Mouse (Mus musculus) hindbrain, embryonic 16.5 days (tissue): ENCODE data around the gene Iglon5. TPM values are rescaled to one million over a fixed set of nuclear protein-coding genes. Genes with fewer than 3 reads are reported as not detected.
A peak's percentile ranks its signal among the peaks of the same experiment; 100 is the strongest.

ENCODE experiments used
- ATAC-seq: fragments of 200-750 bp; cut with Nextera tagmentation; 2 replicates; pipeline ENCODE4 v1.8.0; 2017; ENCODE audit warnings: moderate TSS enrichment, moderate library complexity
- H3K27ac ChIP-seq: fragments of 300-500 bp; sonication (generic); 2 replicates; pipeline ENCODE4 v1.5.1; 2014; ENCODE audit warnings: low read depth, mild to moderate bottlenecking, control low read depth, low read length, moderate library complexity
- H3K27me3 ChIP-seq: fragments of 300-500 bp; sonication (generic); replicated peaks from 2 replicates; pipeline ENCODE4 v1.6.1; 2014; ENCODE audit warnings: low read length; ENCODE audit not compliant: control insufficient read depth, insufficient read depth
- H3K36me3 ChIP-seq: fragments of 300-500 bp; sonication (generic); 2 replicates; pipeline ENCODE4 v1.6.1; 2014; ENCODE audit warnings: mild to moderate bottlenecking, low read length, moderate library complexity, mixed read lengths; ENCODE audit not compliant: control insufficient read depth, insufficient read depth
- H3K4me1 ChIP-seq: fragments of 300-500 bp; sonication (generic); 2 replicates; pipeline ENCODE4 v1.6.1; 2014; ENCODE audit warnings: low read depth, low read length; ENCODE audit not compliant: control insufficient read depth, insufficient read depth
- H3K4me2 ChIP-seq: fragments of 300-500 bp; sonication (generic); 2 replicates; pipeline ENCODE4 v1.6.1; 2014; ENCODE audit warnings: mild to moderate bottlenecking, low read length, control low read depth, moderate library complexity
- H3K4me3 ChIP-seq: fragments of 300-500 bp; sonication (generic); 2 replicates; pipeline ENCODE4 v1.5.1; 2014; ENCODE audit warnings: mild to moderate bottlenecking, low read length, control low read depth, moderate library complexity
- H3K9ac ChIP-seq: fragments of 300-500 bp; sonication (generic); 2 replicates; pipeline ENCODE4 v1.6.1; 2014; ENCODE audit warnings: low read depth, mild to moderate bottlenecking, control low read depth, low read length, moderate library complexity
- H3K9me3 ChIP-seq: fragments of 300-500 bp; sonication (generic); 2 replicates; pipeline ENCODE4 v1.6.1; 2014; ENCODE audit warnings: mild to moderate bottlenecking, low read length, moderate library complexity; ENCODE audit not compliant: control insufficient read depth
- WGBS: fragments of 180-500 bp; shearing (Covaris S2); extraction: QIAGEN DNeasy Blood & Tissue Kit; methylation state at CpG from one replicate; pipeline ENCODE4 v1.1.7; 2014; 5-methylcytosine and 5-hydroxymethylcytosine counted together
- polyA plus RNA-seq: library from polyadenylated mRNA; unstranded; fragments of >200 nt; fragmentation: Nextera tagmentation; extraction: Ambion mirVana; gene quantifications from 2 replicates; pipeline ENCODE4 v1.2.1, GENCODE M21; 2015

Gene Iglon5
- polyA plus RNA-seq, 1 experiment from 2014 or later = 12.0 TPM

DNA sequence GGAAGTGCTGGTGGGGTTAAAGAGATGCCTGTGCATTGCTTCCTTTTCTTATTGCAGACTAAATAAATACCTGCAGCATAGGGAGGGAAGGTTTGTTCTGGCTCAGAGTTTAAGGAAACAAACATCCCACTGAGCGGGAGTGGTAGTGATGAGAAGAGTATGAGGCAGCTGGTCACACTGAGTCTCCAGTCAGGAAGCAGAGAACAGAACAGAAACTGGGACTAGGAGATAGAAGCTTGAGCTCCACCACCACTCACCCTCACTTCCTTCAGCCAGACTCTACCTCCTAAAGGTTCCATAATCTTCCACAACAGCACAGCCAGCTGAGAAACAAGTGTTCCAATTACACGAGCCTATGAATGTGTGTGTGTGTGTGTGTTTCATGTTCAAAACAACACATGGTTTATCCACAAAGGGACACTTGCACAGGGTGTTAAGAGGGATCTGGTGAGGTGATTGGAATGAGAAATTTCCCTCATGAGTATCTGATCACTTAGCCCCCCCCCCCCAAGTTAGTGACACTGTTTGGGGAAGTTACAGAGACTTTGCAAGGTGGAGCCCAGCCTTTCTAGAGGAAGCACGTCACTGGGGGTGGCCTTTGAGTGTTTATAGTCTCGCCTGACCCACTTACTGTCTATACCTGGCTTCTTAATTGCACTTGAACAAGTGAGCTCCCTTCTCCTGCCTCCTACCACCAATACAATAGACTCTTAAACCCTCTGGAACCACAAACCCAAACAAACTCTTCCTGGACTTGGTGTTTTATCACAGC, 22.0 kb upstream of the Iglon5 start:
- no peak for ATAC-seq
- Histone ChIP-seq H3K27me3 (no peaks in the 10 kb centered on the region), H3K4me2 (no peak overlapping the region), H3K27ac (no peak overlapping the region), H3K4me1 (no peaks in the 10 kb centered on the region), H3K9ac (no peak overlapping the region), H3K4me3 (no peak overlapping the region), H3K36me3 (no peaks in the 10 kb centered on the region), H3K9me3 (no peaks in the 10 kb centered on the region)
- WGBS = 66% methylated on average over 4 of the region's 4 CpGs

DNA sequence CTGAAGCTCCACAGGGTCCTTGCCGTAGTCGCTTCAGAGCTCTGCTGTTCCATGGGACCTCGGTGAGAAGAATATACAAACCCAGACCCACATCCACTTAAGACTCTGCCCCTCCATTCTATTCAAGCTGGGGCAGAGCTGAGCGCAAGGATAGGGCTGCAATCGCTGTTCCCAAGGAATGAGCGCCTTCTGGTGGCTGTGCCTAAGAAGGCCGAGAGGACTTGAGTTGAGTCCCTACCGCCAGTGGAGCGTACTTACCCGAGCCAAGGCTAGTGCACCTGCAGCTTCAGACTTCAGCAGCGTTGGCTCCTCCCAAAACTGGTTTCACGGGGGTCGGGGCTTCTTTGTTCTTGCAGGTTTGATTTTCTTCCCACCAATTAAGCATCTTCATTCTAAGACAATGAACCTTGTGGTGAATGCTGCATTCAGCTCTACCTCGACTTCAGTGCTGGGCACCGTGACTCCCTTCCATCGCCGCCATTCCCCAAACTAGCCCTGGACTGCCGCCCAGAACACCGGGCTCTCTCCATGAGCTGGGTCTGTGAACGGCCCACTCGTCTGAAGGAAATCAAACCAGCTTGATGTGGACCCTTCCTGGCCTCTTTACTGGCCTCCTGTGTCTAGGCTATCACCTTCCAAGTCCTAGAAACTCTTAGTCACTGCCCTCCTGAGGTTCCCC, 5.6 kb upstream of the Iglon5 start:
- no peaks in the 10 kb centered on the region for H3K36me3 ChIP-seq
- H3K4me3 ChIP-seq = 0 out of 2 replicates have a peak overlapping the region, but pooled peaks have one; percentile 5
- ATAC-seq = peak; percentile 79
- no peaks in the 10 kb centered on the region for H3K27me3 ChIP-seq
- H3K9ac ChIP-seq = no peak overlapping the region
- no peaks in the 10 kb centered on the region for H3K9me3 ChIP-seq
- WGBS = 9% methylated on average over 21 of the region's 21 CpGs
- peak overlapping the region; percentile 42 for H3K4me2 ChIP-seq
- no peak overlapping the region for H3K27ac ChIP-seq
- no peaks in the 10 kb centered on the region for H3K4me1 ChIP-seq

DNA sequence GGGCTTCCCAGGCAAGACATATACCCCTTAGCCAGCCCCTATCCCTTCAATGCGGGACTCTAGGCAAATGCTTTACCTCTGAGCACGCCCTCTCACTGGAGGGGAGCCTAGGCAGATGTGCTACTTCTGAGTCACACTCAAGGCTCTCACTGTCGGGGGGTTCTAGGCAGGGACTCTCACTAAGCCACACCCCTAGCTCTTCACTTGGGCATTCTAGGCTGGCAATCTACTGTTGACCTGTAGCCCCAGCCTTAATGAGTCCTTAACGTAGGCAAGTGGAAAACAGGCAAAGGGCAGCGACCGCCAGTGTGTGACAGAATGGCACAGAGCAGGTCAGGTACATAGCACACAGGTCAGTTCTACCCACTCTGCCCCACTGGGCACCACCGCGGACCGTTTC, 986 bp upstream of the Iglon5 start:
- Histone ChIP-seq H3K36me3 (no peaks in the 10 kb centered on the region), H3K4me1 (peaks cover 7% of the 10 kb centered on the region), H3K27ac (no peak overlapping the region), H3K9me3 (no peaks in the 10 kb centered on the region), H3K9ac (no peak overlapping the region), H3K4me3 (no peak overlapping the region), H3K27me3 (no peaks in the 10 kb centered on the region), H3K4me2 (peak overlapping the region; percentile 66)
- ATAC-seq = no peak
- 65% methylated on average over 9 of the region's 9 CpGs for WGBS

GRCm38 (mm10) chr7:43490182-43490584, 308 bp upstream of the Iglon5 start:
- no peaks in the 10 kb centered on the region for H3K27me3 ChIP-seq
- H3K27ac ChIP-seq = peak overlapping the region; percentile 88
- H3K9ac ChIP-seq = peak overlapping the region; percentile 95
- peak overlapping the region; percentile 71 for H3K4me3 ChIP-seq
- H3K4me1 ChIP-seq = peaks cover 7% of the 10 kb centered on the region
- no peaks in the 10 kb centered on the region for H3K9me3 ChIP-seq
- WGBS = 4% methylated on average over 4 of the region's 13 CpGs
- no peaks in the 10 kb centered on the region for H3K36me3 ChIP-seq
- peak; percentile 90 for ATAC-seq
- peak overlapping the region; percentile 66 for H3K4me2 ChIP-seq

DNA sequence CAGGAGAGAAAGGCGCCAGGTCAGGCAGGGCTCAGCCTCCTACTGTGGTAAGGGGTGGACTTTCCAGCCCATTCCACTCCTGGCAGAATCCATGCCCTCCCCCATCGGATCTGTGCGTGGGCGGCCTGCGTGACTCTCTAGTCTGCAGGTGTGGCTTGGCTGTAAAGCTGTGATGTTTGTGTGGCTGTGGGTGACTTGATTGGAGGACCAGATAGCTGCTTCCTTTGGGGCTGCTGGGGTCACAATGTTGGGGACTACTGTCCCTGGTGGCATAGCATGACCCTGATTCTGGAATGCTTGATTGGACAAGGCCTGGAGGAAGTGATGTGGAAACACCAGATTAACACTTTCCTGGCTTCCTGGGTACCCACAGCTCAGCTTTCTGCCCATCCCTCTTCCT, 1.2 kb downstream of the Iglon5 start:
- H3K27ac ChIP-seq = peak overlapping the region; percentile 37; the same call in 1 of the 2 replicates
- H3K4me3 ChIP-seq = peak overlapping the region; percentile 71
- 0 out of 2 replicates have a peak, but pooled peaks have one; percentile 9 for ATAC-seq
- H3K9me3 ChIP-seq = no peaks in the 10 kb centered on the region
- H3K4me1 ChIP-seq = peaks cover 7% of the 10 kb centered on the region
- peak overlapping the region; percentile 95 for H3K9ac ChIP-seq
- H3K27me3 ChIP-seq = no peaks in the 10 kb centered on the region
- H3K4me2 ChIP-seq = peak overlapping the region; percentile 66
- 30% methylated on average over 5 of the region's 5 CpGs for WGBS
- H3K36me3 ChIP-seq = no peaks in the 10 kb centered on the region

DNA sequence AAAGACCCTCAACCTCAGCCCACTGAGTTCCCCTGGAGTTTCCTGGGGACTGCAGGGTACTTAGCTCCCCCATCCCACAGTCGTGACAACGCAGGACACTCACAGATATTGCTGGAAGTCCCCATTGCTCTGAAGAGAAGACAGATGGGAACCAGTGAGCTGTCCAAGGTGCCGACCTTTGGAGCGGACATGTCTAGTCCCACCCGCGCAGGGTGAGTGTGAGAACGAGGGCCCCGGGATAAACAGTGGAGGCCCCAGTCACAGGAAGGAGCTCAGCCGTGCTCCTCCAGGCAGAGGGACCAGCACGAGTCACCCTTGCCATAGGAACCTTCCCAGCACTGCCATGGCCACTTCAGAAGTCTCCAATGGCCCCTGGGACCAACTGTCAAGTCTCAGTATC, 6.6 kb downstream of the Iglon5 start:
- Histone ChIP-seq H3K4me3 (no peak overlapping the region), H3K36me3 (no peaks in the 10 kb centered on the region; the same call in 1 of the 2 replicates), H3K4me1 (peaks cover 7% of the 10 kb centered on the region), H3K4me2 (no peak overlapping the region), H3K9ac (no peak overlapping the region), H3K27ac (no peak overlapping the region), H3K9me3 (no peaks in the 10 kb centered on the region), H3K27me3 (peaks cover 2% of the 10 kb centered on the region; the same call in 1 of the 2 replicates)
- 19% methylated on average over 10 of the region's 10 CpGs for WGBS
- ATAC-seq = no peak

DNA sequence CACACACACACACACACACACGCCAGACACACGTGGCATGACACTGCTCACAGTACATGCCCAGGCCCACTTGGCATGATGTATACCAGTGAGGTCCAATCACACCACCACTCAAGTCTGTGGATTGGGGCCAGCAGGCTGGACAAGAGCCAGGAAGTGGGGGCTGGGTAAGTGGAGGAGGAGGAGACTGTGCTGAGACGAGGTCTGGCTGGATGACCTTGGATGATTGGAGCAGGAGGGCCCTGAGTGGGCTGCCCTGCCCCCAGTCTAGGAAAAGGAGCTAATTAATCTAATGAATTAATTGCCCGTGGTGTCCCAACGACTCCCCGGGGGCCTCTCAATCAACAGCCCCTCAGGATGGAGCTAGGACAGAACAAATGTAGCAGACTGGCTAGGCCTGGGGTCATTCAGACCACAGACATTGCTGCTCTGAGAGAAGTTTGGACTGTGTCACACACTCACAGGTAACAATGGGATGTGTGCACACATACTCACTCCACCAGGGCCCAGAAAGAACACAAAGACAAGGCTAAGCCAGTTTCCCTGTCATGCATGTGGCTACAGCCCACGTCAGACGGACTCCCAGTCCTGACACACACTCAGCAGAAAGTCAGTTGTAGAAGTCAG, 7.7 kb downstream of the Iglon5 start:
- H3K36me3 ChIP-seq = no peaks in the 10 kb centered on the region; the same call in 1 of the 2 replicates
- H3K27me3 ChIP-seq = peaks cover 12% of the 10 kb centered on the region
- H3K4me1 ChIP-seq = peaks cover 7% of the 10 kb centered on the region
- peak; percentile 73 for ATAC-seq
- H3K9me3 ChIP-seq = no peaks in the 10 kb centered on the region
- no peak overlapping the region for H3K4me3 ChIP-seq
- no peak overlapping the region for H3K4me2 ChIP-seq
- 33% methylated on average over 8 of the region's 8 CpGs for WGBS
- H3K9ac ChIP-seq = no peak overlapping the region
- no peak overlapping the region for H3K27ac ChIP-seq

- H3K9me3 ChIP-seq = no peaks in the 10 kb centered on the region
- no peak overlapping the region for H3K4me3 ChIP-seq
- no peak overlapping the region for H3K27ac ChIP-seq
- H3K4me2 ChIP-seq = no peak overlapping the region
- no peaks in the 10 kb centered on the region; the same call in 1 of the 2 replicates for H3K36me3 ChIP-seq
- H3K4me1 ChIP-seq = peaks cover 7% of the 10 kb centered on the region
- no peak for ATAC-seq
- H3K9ac ChIP-seq = no peak overlapping the region
- WGBS = 72% methylated on average over 3 of the region's 3 CpGs
- peaks cover 12% of the 10 kb centered on the region for H3K27me3 ChIP-seq
Measured at GRCm38 (mm10) chr7:43481191-43481590, 8.7 kb downstream of the Iglon5 start.

DNA sequence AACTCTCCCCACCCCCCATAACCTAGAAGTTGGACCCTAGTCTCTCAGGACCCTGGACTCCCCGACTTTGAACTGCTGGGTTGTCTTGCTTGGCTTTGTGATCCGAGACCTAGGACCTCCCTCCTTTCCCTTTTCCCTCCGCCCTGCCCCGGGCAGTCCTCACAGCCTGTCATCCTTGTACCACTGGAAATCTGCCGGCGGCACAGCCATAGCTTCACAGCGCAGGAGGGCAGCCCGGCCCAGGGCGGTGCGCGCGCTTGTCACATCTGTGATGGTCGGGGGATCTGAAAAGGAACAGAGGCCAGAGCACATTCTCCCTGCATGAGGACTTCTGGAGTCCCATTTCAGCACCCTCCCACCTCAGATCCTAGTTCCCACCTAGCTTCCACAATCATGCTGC, 13.5 kb downstream of the Iglon5 start:
- Histone ChIP-seq H3K27me3 (peaks cover 12% of the 10 kb centered on the region), H3K4me3 (no peak overlapping the region), H3K36me3 (peaks cover 4% of the 10 kb centered on the region; the same call in 1 of the 2 replicates), H3K4me2 (no peak overlapping the region), H3K4me1 (no peaks in the 10 kb centered on the region), H3K27ac (no peak overlapping the region), H3K9me3 (no peaks in the 10 kb centered on the region), H3K9ac (no peak overlapping the region)
- no peak for ATAC-seq
- WGBS = 15% methylated on average over 13 of the region's 13 CpGs
